8 mouse cellular contexts compared by ENCODE assay signal in genomic region chr16:37916138-37916817, GRCm38 (mm10). TPM values are rescaled to one million over a fixed set of nuclear protein-coding genes. Genes with fewer than 3 reads are reported as not detected.
A peak's percentile ranks its signal among the peaks of the same experiment; 100 is the strongest.
DNase-seq lines count a peak whose midpoint lies in the region; ATAC-seq and TF ChIP-seq lines count a peak whose summit lies in the region.

Gene Gpr156 (plus strand): TSS chr16:37916496.

- H3K27ac ChIP-seq in intestine, embryonic 16.5 days (ENCODE audit: low read length), result no peak within 1 kb of the TSS
- no peak within 1 kb of the TSS for H3K27ac ChIP-seq in liver, adult 2 months (replicated peaks; ENCODE audit: insufficient read depth, low read depth, low read length)
- H3K27ac ChIP-seq in midbrain, postnatal 0 days (ENCODE audit: low read depth, low read length), result no peak within 1 kb of the TSS

- no peaks in the 10 kb centered on the region for H3K9me3 ChIP-seq in intestine, embryonic 16.5 days (ENCODE audit: control insufficient read depth, low read length)
- no peaks in the 10 kb centered on the region for H3K9me3 ChIP-seq in midbrain, postnatal 0 days (ENCODE audit: low read length)

- no peaks in the 10 kb centered on the region for H3K79me2 ChIP-seq in liver, adult 2 months (ENCODE audit: control insufficient read depth, insufficient read depth, low read length)

- intact Hi-C loops in gastrocnemius, postnatal 14 days (cut with DNase I; ENCODE audit: low total_unique reads), result no loop called here

- peak within 1 kb of the TSS; percentile 95 for H3K4me2 ChIP-seq in intestine, embryonic 16.5 days (ENCODE audit: low read depth, low read length)
- peak within 1 kb of the TSS; percentile 75 for H3K4me2 ChIP-seq in midbrain, postnatal 0 days (ENCODE audit: low read depth, low read length, poor library complexity, severe bottlenecking)

- H3K4me3 ChIP-seq in intestine, embryonic 16.5 days (ENCODE audit: low read length), result peak within 1 kb of the TSS; percentile 55
- H3K4me3 ChIP-seq in liver, adult 2 months (ENCODE audit: insufficient read depth, low read depth, low read length), result peak within 1 kb of the TSS; percentile 32; the same call in 1 of the 2 replicates
- peak within 1 kb of the TSS; percentile 64 for H3K4me3 ChIP-seq in midbrain, postnatal 0 days (ENCODE audit: low read depth, low read length)

- TF ChIP-seq POLR2A in liver, adult 2 months (IDR thresholded peaks at IDR 0.05; ENCODE audit: extremely low read depth, insufficient read depth, low read length), result no peak

- H3K4me1 ChIP-seq in intestine, embryonic 16.5 days (ENCODE audit: control insufficient read depth, insufficient read depth, low read length), result peaks cover 3% of the 10 kb centered on the region; the same call in 1 of the 2 replicates
- H3K4me1 ChIP-seq in liver, adult 2 months (ENCODE audit: control insufficient read depth, insufficient read depth, low read length), result peaks cover 2% of the 10 kb centered on the region; the same call in 1 of the 2 replicates
- peaks cover 5% of the 10 kb centered on the region; the same call in 1 of the 2 replicates for H3K4me1 ChIP-seq in midbrain, postnatal 0 days (ENCODE audit: insufficient read depth, low read length)

- peak; percentile 45; the same call in 1 of the 2 replicates for ATAC-seq in common myeloid progenitor, adult 5-6 weeks (replicated peaks; ENCODE audit: low read depth, poor library complexity, severe bottlenecking)
- peak; percentile 90 for ATAC-seq in intestine, embryonic 16.5 days
- ATAC-seq in midbrain, postnatal 0 days (ENCODE audit: low FRiP score), result peak; percentile 79

- no peaks in the 10 kb centered on the region for H3K36me3 ChIP-seq in intestine, embryonic 16.5 days (ENCODE audit: control insufficient read depth, insufficient read depth, low read length)
- no peaks in the 10 kb centered on the region for H3K36me3 ChIP-seq in liver, adult 2 months (ENCODE audit: control insufficient read depth, insufficient read depth, low read length)
- no peaks in the 10 kb centered on the region for H3K36me3 ChIP-seq in midbrain, postnatal 0 days (ENCODE audit: insufficient read depth, low read length)

- peak; percentile 43 for DNase-seq in kidney, adult 18-20 months
- no peak for DNase-seq in kidney, adult 9 months
- DNase-seq in gastrocnemius, postnatal 14 days, result peak; percentile 58
- no peak for DNase-seq in liver, adult 2 months (ENCODE audit: extremely low read depth, low read depth, low spot score)
- peak; percentile 59 for DNase-seq in midbrain, postnatal 0 days (ENCODE audit: low spot score)
- peak; percentile 48 for DNase-seq in thymus, postnatal 14 days

- H3K27me3 ChIP-seq in intestine, embryonic 16.5 days (replicated peaks; ENCODE audit: control insufficient read depth, insufficient read depth, low read length), result no peaks in the 10 kb centered on the region
- H3K27me3 ChIP-seq in liver, adult 2 months (ENCODE audit: control insufficient read depth, insufficient read depth, low read length), result peaks cover 12% of the 10 kb centered on the region
- no peaks in the 10 kb centered on the region for H3K27me3 ChIP-seq in midbrain, postnatal 0 days (ENCODE audit: insufficient read depth, low read length)

- 0 out of 2 replicates have a peak, but pooled peaks have one; percentile 18 for TF ChIP-seq CTCF in liver, adult 2 months (IDR thresholded peaks at IDR 0.05; ENCODE audit: low read depth, low read length)
- TF ChIP-seq CTCF in midbrain, postnatal 0 days (IDR thresholded peaks at IDR 0.05), result peak; percentile 64

- WGBS in intestine, embryonic 16.5 days, result 2% methylated on average over 53 of the region's 53 CpGs
- WGBS in liver, adult 2 months, result 9% methylated on average over 52 of the region's 53 CpGs
- WGBS in midbrain, postnatal 0 days, result 1% methylated on average over 53 of the region's 53 CpGs

- peak within 1 kb of the TSS; percentile 66 for H3K9ac ChIP-seq in intestine, embryonic 16.5 days (ENCODE audit: low read depth, low read length)
- no peak within 1 kb of the TSS for H3K9ac ChIP-seq in liver, adult 2 months (ENCODE audit: low read depth, low read length)
- peak within 1 kb of the TSS; percentile 67 for H3K9ac ChIP-seq in midbrain, postnatal 0 days (replicated peaks; ENCODE audit: low read length, poor library complexity, severe bottlenecking)

RNA-seq across cellular contexts. Expression of gene Gpr156, which starts in this region (rescaled TPM):
- not detected in 2 replicates for total RNA-seq in common myeloid progenitor, adult 5-6 weeks (2017)
- under 1 TPM; 0.22 to 0.59 TPM for total RNA-seq in gastrocnemius, postnatal 14 days (2021)
- 0.13 and 0.15 TPM in 2 replicates for polyA plus RNA-seq in intestine, embryonic 16.5 days (2015; fragmentation: Nextera tagmentation; extraction: Ambion mirVana)
- total RNA-seq in liver, adult 2 months (2014; rRNA removed), result not detected in 2 replicates
- polyA plus RNA-seq in liver, adult 2 months (2012; rRNA removed), result not detected in 2 replicates
- 6.1 and 6.4 TPM in 2 replicates for total RNA-seq in midbrain, postnatal 0 days (2014; rRNA removed)
- 2.8 and 2.9 TPM in 2 replicates for polyA plus RNA-seq in midbrain, postnatal 0 days (2015; fragmentation: Nextera tagmentation; extraction: Ambion mirVana)

Comparison
In these comparisons a context has a peak if more than half of its experiments do, and no peak if none do; other contexts are left out.
1. DNase-seq: peak in kidney, adult 18-20 months (single experiment), midbrain, postnatal 0 days (single experiment) and thymus, postnatal 14 days (single experiment); none in kidney, adult 9 months (single experiment) and liver, adult 2 months (single experiment).
2. Peak in ATAC-seq in common myeloid progenitor, adult 5-6 weeks; RNA of the gene not detected or under 1 TPM.
3. Peak in DNase-seq in gastrocnemius, postnatal 14 days; RNA of the gene not detected or under 1 TPM.
4. Peak in ATAC-seq, H3K4me3 ChIP-seq, H3K9ac ChIP-seq and H3K4me2 ChIP-seq in intestine, embryonic 16.5 days; RNA of the gene not detected or under 1 TPM.
5. Peak in every context shown above with its lines, with median percentiles within 50 percentile points of each other: ATAC-seq and H3K4me3 ChIP-seq.